Mouse (Mus musculus) kidney, adult 2 months (tissue): ENCODE results near the gene Nav2.

Experiments used
- CTCF ChIP-seq: fragments of 200-500 bp; conservative IDR thresholded peaks from 2 replicates; pipeline ENCODE4 v1.5.1; 2011; ENCODE audit warnings: low read depth, mild to moderate bottlenecking, control low read depth, low read length, moderate library complexity, mixed read lengths; ENCODE audit not compliant: insufficient read depth, insufficient read length
- POLR2A ChIP-seq: fragments of 200-500 bp; IDR thresholded peaks from one replicate; pipeline ENCODE4 v1.6.1; 2011; ENCODE audit warnings: low read depth, low read length, control low read depth

DNA sequence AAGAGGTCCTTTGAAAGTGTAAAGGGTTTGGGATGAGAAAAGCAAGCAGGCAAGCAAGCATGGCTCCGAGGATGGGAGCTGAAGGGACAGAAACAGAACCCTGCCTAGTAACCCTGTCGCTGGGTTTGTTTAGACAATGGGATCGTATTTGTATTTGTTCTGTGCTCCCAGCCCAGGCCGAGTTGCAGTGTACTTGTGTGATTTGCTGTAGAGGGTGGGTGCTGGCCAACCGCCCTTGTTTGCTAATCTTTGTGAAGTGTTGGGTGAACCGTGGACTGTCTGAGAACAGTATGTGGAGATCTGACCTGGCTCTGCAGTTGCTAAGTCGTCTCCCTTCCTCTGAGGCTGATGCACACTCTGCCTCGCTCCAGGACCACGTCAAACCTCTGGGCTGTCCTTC lies 253.6 kb downstream of the Nav2 start:
- TF ChIP-seq CTCF (no peak), POLR2A (no peak)
